Mouse (Mus musculus) mouse trophoblast stem cell (cell line): ENCODE data around the gene Clec2d.

ENCODE experiments used
- in situ Hi-C, 2 experiments: fragments of 300-500 bp; cut with MseI, MboI; formaldehyde crosslinking; loops; 2 replicates in 1 of 2; 3 replicates in 1 of 2; pipeline ENCODE4 v1.15.1; 2025

Gene Clec2d

DNA sequence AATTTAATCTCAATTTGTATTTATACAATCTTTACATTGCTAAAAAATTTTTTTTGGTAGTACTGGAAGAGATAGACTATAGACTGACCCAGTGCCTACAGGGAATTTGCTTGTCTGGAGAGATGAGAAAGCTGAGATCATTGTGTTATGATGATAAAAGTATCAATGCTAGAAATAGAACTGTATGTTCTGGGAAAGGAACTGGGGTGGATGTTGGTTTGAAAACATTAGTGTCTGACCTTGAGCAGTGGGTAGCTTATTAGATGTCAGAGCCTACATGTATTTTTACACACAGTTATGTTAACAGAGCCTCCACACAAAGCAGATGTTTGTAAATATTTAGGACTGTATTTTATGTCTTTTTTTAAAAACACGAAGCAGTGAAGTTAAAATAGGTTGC, 43.7 kb downstream of the Clec2d start:
- in situ Hi-C loops, result no loop called here

DNA sequence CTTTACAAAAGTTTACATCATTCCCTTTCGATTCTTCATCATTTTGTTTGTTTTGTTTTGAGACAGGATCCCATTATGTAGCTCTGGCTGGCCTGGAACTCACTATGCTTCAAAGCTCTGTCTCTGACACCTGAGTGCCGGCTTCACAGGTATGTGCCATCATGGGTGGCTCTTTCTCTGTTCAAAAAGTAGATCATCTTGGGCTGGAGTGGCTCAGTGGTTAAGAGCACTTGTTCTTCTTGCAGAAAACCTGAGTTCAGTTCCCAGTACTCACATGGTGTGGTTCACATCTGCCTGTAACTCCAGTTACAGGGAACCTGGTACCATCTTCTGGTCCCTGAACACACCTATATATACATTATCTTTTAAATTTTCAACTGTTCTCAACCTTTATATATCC, 44.7 kb downstream of the Clec2d start:
- in situ Hi-C loops, result no loop called here

DNA sequence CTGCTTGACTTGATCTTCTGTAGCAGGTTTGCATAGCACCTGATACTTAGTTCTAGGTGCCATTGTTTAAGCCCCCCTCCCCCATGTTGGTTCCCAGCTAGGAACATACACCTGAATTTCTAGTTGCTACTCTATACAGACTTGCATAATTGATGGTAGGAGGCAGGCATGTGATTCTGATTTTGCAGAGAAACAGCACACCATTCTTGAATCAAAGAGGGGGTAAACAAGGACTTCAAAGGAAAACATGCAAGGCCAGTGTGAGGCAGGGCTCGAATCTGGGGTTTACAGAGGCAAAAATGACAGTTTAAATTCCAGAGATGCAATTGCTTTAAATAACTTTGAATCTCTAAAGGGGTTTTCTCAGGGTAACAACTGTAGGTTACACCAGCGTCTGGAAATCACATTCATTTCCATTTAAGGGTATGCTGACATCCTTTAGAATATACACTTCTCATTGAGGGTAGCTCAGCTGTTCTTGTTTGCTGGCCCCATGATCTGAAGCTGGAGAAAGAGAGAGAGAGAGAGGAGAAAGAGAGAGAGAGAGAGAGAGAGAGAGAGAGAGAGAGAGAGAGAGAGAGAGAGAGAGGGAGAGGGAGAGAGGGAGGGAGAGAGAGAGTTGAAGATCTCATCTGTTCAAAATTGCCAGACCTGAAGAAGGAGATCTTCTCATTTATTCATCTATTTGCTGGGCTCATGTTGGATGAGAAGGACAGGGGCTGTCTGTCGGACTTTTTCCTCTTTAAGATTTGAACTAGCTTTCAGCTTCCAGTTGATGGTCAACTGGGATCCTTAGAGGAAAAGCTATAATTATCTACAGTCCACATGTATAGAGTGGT, 48.7 kb downstream of the Clec2d start:
- in situ Hi-C loops, result no loop called here

DNA sequence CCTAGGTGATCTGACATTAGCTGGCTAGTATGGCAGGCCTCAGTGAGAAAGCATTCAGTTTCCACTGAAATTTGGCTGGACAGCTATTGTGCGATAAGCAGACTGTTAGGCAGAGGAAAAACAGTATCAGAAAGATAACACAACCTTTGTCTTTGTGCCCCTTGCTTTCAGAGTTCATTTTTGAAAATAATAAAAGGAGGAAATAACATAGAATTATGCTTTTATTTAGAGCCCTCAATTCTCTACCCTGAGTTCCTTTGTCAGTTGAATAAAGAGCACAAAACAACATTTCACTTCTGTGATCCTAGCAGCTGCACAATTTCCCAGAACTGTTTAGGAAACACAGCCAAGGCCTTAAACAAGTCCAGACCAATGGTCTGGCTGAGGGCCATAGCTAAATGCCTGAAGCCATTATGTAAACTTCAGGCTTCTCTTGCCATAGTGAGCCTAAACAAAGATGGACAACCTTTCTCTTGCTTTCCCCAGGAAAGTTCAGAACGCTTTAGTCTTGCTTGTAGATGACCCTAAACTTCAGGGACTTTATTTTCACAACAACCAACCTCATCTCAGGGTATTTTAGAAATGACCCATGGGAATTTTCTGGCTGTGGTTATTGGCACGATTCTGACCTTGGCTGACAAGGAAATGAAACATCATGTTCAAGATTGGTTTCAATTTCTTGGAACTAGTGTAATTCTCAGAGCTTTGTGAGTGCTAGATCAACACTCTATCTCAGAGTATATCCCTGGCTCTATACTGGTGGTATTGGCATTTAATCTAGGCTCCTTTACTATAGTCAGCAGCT, 49.6 kb downstream of the Clec2d start:
- in situ Hi-C loops, result no loop called here

DNA sequence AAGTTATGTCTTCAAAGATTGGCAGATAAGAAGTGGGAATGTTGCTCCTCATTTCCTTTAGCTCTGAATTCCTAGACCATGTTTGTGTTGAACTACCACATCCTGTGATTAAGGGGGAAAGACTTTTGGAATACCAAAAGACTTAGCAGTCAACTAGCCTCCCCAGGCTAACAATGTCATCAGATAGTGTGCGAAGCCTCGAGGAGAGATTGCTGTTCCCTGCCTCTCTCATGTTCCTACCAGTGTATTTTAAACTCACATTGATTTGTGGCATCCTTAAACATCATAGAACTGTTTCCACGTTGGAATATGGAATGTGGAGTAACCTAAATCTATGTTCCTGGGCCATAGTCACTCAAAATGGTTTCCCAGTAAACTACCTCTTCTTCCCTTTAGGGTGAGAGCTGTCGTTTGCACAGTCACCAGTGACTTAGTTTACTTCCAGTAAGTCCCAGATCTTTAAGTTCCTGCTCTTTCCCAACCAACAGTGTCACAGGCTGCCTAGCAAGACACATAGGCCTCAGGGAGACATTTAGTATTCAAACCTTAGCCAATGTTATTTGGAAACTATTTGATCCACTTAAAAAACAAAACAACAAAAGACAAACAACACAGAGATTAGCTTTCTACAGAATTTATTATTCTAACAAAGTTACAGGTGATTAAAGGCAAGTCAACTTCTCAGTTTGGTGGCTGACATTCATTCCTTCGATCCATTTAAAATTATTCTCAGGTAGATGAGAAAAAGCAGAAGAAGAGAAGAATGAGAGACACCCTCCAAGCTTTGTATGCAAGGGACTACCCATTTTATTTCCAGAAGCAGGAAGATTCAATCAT, 51.8 kb downstream of the Clec2d start:
- in situ Hi-C loops, result no loop called here

DNA sequence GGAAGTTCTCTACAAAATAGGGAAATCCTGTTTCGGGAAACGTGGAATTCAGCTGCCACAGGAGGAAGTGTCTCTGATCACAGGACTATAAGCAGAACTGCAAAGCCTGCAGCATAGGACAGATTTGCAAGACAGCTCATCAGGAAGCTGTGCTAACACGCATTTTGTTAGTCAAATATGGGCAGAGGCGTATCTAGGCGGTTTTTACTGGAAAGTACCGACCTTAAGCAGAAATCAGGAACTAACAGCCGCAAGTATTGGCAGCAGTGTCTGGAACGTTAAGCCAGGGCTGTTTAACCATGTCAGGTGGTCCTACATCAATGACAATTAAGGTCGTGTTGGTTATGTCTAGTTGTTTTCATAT, 52.4 kb downstream of the Clec2d start:
- in situ Hi-C loops, result no loop called here

DNA sequence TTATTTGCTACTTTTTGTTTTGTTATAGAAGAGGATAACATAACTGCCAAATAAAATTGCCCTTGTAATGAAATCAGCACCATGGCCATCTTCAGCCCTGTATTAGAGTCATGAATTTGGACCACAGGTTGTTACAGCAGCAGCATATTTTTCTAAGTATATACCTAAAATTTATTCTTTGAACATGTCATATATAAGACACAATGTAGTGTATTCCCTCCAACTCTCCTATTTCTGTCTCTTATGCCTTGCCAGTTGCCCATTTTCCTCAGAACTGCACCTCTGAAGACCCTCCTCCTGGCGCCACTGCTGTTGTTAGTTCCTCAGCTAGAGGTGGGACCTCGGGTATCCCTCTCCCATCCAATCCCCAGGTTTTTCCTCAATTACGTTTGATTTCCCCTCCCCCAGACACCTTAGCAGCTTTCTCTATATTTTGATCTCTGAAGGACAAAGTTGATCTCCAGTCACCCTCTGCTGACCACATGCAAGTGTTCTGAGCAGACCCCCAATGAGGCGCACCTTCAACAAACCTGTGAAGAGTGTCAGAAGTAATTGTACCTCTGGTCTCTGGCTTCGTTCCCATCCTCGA, 53.0 kb downstream of the Clec2d start:
- in situ Hi-C loops, result no loop called here

DNA sequence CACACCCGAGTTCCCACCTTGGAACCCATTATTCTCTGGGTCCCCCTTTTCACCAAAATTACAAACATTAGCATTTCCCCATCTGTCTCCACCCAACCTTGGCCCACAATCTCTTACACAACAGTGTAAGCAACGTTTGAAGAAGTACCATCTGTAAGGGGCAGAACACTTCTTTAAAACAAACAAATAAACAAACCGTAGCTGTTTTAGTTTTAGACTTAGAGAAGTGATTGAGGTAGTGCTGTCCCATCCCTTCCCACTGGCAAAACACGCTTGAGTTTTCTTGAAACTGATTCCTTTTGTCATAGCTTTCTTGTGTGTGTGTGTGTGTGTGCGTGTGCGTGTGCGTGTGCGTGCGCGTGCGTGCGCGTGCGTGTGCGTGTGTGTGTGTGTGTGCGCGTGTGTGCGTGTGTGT, 53.5 kb downstream of the Clec2d start:
- in situ Hi-C loops, result no loop called here

DNA sequence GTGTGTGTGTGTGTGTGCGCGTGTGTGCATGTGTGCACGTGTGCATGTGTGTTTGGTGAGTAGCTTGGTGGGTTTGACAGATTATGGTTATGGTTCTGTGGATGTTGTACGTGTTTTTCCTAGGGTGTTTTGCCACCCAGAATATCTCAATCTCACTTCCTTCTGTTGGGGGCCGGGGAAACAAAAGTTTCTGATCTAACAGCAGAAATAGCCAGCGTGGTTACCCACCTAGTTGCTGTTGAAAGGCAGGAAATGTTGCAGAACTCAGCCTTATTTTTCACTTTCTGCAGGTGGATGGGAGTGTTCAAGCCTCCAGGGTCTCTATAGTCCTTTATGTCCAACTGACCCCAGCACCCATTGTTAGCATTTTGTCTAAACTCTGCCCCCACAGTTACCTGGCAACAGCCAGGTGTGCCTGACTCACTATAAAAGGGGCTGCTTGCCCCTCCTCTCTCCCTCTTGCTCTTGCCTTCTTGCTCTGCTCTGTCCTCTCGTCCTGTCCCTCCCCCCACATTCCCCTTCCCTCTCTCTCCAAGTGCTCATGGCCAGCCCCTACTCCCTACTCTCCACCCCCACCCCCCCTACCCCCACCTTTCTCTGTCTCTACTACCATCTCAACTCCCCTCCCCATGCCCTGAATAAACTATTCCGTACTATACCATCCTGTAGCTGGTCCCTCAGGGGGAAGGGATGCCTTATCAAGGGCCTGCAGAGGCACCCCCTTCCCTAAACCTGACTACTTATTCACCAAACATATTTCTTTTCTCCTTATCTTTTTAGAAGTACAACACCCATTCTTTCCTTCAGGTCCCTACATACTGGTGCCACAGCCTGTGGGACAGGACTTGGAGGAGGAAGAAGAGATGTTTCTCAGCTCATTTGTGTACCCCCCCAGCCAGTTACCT, 54.3 kb downstream of the Clec2d start:
- in situ Hi-C loops, result no loop called here

DNA sequence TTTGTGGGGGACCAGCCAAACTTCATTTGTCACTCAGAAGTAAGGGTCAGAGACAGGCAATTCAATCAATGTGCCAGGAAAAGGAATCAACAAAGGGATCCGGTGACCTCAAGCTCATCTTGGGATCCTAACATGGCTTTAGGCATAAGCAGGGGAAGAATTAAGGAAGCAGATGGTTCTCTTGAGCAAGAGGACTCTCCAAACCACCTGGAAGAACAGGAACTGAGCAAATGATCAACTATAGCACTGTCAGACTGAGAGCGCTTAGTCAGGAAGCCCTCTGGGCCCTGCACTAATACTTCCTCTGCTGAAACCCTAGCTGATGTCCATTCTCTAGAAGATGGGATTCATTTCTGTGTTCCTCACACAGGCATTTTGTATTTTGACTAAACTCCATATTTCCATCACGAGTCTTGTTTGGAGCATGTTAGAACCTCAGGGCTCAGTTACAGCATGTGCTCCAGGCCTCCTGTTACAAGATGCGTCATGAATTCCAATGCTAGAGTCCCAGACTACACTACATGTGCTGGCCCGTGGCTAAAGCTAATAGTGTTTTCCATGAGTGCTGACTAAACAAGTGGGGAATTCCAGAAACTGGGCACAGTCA, 55.5 kb downstream of the Clec2d start:
- in situ Hi-C loops, result no loop called here
